Mouse (Mus musculus) urinary bladder, adult 2 months (tissue): Measurements from ENCODE around the gene Olfr1368. TPM values are rescaled to one million over a fixed set of nuclear protein-coding genes. Genes with fewer than 3 reads are reported as not detected.
"Not testable (repeated sequence)": the region's sequence is repeated elsewhere in the genome, so short reads cannot be mapped to it uniquely, and the experiment has no call there.

Source experiments
- DNase-seq: peaks from one replicate; pipeline ENCODE4 v3.0.0; 2022; ENCODE audit warnings: low spot score
- polyA plus RNA-seq: library from polyadenylated mRNA; depleted of rRNA; stranded (reverse); fragments of >200 nt; gene quantifications from 2 replicates; pipeline ENCODE4 v1.2.3, GENCODE M21; 2012; rRNA removed

Olfr1368 gene
- polyA plus RNA-seq, 1 experiment, result not detected

- no peak for DNase-seq
Measured at GRCm38 (mm10) chr13:21167910-21168300, 22.2 kb upstream of the Olfr1368 start.

GRCm38 (mm10) chr13:21166936-21167909 is 21.6 kb upstream of the Olfr1368 start:
- no peak for DNase-seq

GRCm38 (mm10) chr13:21162591-21162990 is 16.9 kb upstream of the Olfr1368 start:
- DNase-seq, result no peak

- no peak for DNase-seq
Measured at GRCm38 (mm10) chr13:21161591-21161990, 15.9 kb upstream of the Olfr1368 start.

- peak; percentile 98 for DNase-seq
Measured at GRCm38 (mm10) chr13:21160657-21161590, 15.3 kb upstream of the Olfr1368 start.

GRCm38 (mm10) chr13:21160041-21160511 is 14.4 kb upstream of the Olfr1368 start:
- no peak for DNase-seq

GRCm38 (mm10) chr13:21159475-21159819 is 13.8 kb upstream of the Olfr1368 start:
- no peak for DNase-seq

GRCm38 (mm10) chr13:21158785-21159474 is 13.3 kb upstream of the Olfr1368 start:
- no peak for DNase-seq

- no peak for DNase-seq
Measured at GRCm38 (mm10) chr13:21158071-21158470, 12.4 kb upstream of the Olfr1368 start.

GRCm38 (mm10) chr13:21155888-21156287 is 10.2 kb upstream of the Olfr1368 start:
- DNase-seq, result no peak

GRCm38 (mm10) chr13:21142421-21142820 is 3.2 kb downstream of the Olfr1368 start:
- DNase-seq, result no peak

- not testable (repeated sequence) for DNase-seq
Measured at GRCm38 (mm10) chr13:21129339-21129738, 16.3 kb downstream of the Olfr1368 start, which contains the start of gene Olfr263. Gene Olfr263 (plus strand): TSS chr13:21129639.

- DNase-seq, result no peak
Measured at GRCm38 (mm10) chr13:21114121-21114520, 31.5 kb downstream of the Olfr1368 start.

- not testable (repeated sequence) for DNase-seq
Measured at GRCm38 (mm10) chr13:21111183-21111582, 34.5 kb downstream of the Olfr1368 start, which contains the start of gene Olfr1369-ps1. Gene Olfr1369-ps1 (plus strand): TSS chr13:21111483.

GRCm38 (mm10) chr13:21110441-21110840 is 35.2 kb downstream of the Olfr1368 start:
- no peak for DNase-seq

- DNase-seq, result no peak
Measured at GRCm38 (mm10) chr13:21109759-21110158, 35.9 kb downstream of the Olfr1368 start.

Other genes with a start within 250 kb of the Olfr1368 start
- not detected in 2 replicates for gene Olfr1370, start 70.9 kb downstream of the Olfr1368 start, polyA plus RNA-seq
- gene Olfr1369-ps1, start 34.4 kb downstream of the Olfr1368 start, polyA plus RNA-seq, result not detected in 2 replicates
- gene Olfr263, start 16.2 kb downstream of the Olfr1368 start, polyA plus RNA-seq, result not detected in 2 replicates
- 40.5 and 48.2 TPM in 2 replicates for gene Trim27, start 33.6 kb upstream of the Olfr1368 start, polyA plus RNA-seq
- 0.10 TPM in 1 of 2 replicates, not detected in the other for gene Gpx5, start 146.9 kb upstream of the Olfr1368 start, polyA plus RNA-seq
- gene Gpx6, start 166.3 kb upstream of the Olfr1368 start, polyA plus RNA-seq, result not detected in 2 replicates
- gene Olfr1367, start 201.0 kb upstream of the Olfr1368 start, polyA plus RNA-seq, result not detected in 2 replicates
- gene Zscan12, start 217.0 kb upstream of the Olfr1368 start, polyA plus RNA-seq, result 7.9 and 8.0 TPM in 2 replicates